Mouse (Mus musculus) thymus, postnatal 36 days (tissue): ENCODE measurements around the gene Inpp4b.
"Not testable (repeated sequence)": the region's sequence is repeated elsewhere in the genome, so short reads cannot be mapped to it uniquely, and the experiment has no call there.

Experiments used
- DNase-seq, 2 experiments: peaks; one replicate each; pipeline ENCODE4 v3.0.0; 2022; ENCODE audit warnings: mixed read lengths in 2 of 2

The Inpp4b gene

GRCm38 (mm10) chr8:81780921-81781675, 438.7 kb downstream of the Inpp4b start:
- DNase-seq = no peak

DNA sequence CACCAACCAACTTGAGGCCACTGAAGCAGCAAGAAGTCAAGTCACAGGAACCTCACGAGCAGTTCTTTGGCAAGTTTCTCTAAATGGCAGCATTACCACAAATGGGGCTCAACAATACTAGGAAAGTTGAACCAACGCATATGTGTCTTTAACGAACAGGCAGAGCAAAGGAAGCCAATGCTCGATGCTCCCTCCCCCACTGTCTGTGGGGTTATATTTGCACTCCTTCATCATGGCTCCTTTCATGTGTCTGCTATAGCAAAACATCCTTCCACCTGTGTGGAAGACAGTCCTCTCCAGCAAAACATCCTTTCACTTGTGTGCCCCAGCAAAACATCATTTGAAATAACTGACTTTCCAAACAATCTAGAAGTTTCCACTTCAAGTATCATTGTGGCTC, 440.4 kb downstream of the Inpp4b start:
- DNase-seq = peak; percentile 57 to 81

GRCm38 (mm10) chr8:81784775-81785174, 442.4 kb downstream of the Inpp4b start:
- DNase-seq = no peak

- DNase-seq = no peak
These were observed 446.1 kb downstream of the Inpp4b start for GRCm38 (mm10) chr8:81788498-81788897.

GRCm38 (mm10) chr8:81792649-81793048, 450.3 kb downstream of the Inpp4b start:
- DNase-seq = no peak

- DNase-seq = no peak
These were observed 456.1 kb downstream of the Inpp4b start for GRCm38 (mm10) chr8:81798501-81798900.

GRCm38 (mm10) chr8:81800792-81801191, 458.4 kb downstream of the Inpp4b start:
- no peak for DNase-seq

- DNase-seq = peak; percentile 53 to 58
These were observed 464.4 kb downstream of the Inpp4b start for GRCm38 (mm10) chr8:81806797-81807196.

- peak in 1 of 2 experiments; percentile 25 for DNase-seq
These were observed 465.2 kb downstream of the Inpp4b start for GRCm38 (mm10) chr8:81807578-81807977.

DNA sequence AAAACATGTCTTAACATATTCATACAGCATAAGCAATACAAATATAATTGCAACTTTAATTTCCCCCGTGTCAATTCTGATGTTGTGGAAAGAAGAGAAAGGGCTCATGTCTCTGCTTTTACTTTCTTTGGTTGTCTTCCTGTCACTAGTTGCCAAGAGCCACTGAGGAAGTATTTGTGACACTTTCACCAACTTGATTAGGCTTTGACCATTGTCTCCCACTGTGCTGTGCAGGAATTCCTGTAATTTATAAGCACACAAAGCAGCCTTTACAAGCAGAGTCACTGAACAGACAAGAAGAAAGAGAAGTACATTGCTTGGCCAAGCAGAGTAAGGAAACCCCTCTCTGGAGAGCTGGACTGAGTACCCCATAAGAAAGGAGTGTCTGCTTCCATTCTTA, 466.1 kb downstream of the Inpp4b start:
- no peak for DNase-seq

DNA sequence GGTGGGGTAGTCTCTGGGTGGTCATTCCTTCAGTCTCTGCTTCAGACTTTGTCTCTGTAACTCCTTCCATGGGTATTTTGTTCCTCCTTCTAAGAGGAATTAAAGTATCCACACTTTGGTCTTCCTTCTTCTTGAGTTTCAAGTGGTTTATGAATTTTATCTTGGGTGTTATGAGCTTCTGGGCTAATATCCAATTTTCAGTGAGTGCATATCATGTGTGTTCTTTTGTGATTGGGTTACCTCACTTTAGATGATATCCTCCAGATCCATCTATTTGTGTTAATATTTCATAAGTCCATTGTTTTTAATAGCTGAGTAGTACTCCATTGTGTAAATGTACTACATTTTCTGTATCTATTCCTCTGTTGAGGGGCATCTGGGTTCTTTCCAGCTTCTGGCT, 467.1 kb downstream of the Inpp4b start:
- DNase-seq = not testable (repeated sequence)

GRCm38 (mm10) chr8:81812051-81812751, 469.8 kb downstream of the Inpp4b start:
- DNase-seq = peak in 1 of 2 experiments; percentile 4

DNA sequence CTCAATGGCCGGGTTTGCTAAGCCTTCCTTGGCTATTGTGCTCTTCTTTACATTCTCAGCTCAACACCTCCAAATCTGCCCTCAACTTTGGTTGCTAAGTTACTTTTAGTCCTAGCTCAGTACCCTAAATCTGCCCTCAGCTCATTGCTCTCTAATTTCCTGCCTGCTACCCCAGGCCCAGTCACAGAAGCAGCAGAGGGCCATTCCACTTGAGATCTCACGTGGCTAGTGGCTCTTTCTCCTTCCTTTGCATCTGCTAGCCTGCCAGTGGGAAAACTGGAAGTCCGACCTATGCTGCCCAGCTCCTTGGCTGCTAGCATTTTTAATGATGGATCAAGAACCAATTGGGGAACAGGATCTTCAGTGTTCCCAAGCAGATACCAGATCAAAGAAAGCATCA, 472.4 kb downstream of the Inpp4b start:
- no peak for DNase-seq

GRCm38 (mm10) chr8:81815551-81815950, 473.2 kb downstream of the Inpp4b start:
- no peak for DNase-seq

- no peak for DNase-seq
These were observed 480.8 kb downstream of the Inpp4b start for GRCm38 (mm10) chr8:81823121-81823520.

DNA sequence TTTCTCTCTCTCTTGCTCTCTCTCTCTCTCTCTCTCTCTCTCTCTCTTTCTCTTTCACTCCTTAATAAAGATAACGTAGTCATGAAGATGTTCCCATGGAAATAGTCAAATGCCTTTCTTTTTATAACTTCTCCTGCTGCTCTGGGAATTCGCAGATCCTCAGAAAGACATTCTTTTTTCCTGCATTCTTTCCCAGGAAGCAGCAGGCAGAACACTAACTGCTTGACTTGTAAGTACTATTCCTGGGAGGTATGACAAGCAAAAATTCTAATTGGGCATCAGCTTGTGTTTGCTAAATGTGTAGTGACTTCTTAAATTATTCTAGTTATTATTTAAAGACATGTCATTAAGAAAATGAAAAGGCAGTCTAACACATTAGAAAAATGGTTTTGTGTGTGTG, 482.6 kb downstream of the Inpp4b start:
- DNase-seq = no peak

GRCm38 (mm10) chr8:81826406-81826805, 484.1 kb downstream of the Inpp4b start:
- DNase-seq = no peak

- no peak for DNase-seq
These were observed 485.1 kb downstream of the Inpp4b start for GRCm38 (mm10) chr8:81827306-81827913.

DNA sequence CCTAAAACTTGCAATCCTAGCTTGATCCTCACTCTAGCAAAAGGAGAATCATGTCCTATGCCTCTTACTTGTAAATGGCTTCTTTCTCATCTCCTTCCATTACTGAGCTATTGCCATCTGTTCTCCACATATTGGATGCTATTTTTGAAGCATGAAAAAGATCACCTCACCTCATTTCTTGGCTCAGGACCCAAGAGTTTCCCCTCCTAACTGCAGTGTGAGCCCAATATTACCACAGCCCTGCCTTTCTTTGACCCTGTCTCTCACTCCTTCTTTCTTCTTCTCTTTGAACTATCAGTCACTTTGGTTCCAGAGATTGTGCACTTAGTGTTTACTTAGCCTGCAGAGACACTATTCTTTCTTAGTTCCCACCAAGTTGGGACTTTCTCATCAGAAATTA, 489.1 kb downstream of the Inpp4b start:
- no peak for DNase-seq

DNA sequence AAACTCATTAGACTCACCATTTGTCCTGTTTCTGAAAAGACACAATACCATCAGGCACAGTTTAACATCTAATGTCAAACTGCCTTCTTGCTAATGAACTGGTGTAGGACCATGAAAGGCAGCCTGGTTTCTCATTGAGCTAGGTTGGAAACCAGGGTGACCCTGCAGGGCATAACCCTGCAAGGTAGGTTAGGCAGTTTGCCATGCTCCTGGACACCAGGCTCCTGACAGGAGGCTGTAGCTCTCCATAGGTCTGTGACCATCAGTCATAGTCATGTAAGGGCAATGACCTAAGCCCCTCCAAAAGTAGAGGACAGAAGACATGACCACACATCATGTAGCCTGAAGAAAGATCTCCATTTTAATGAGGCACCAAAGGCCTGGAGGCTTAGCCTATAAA, 491.5 kb downstream of the Inpp4b start:
- DNase-seq = no peak

DNA sequence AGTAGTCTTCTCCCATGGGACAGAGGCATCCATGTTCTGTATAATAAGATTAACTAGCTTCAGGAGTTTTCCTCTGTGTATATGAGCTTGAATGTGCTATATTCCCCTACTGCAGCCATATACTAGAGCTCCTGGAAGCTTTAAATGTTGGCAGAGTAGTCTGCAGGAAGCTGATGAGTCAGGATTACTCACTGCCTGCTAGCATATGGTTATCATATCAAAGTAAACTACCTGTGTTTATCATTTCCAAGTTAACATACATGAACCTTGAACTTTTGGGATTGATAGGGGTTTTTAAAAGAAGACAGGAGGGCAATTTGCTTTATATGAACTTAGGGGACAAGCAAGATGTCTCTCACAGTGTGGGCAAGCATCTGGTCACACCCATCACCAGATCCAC, 498.2 kb downstream of the Inpp4b start:
- no peak for DNase-seq

- DNase-seq = no peak
These were observed 502.0 kb downstream of the Inpp4b start for GRCm38 (mm10) chr8:81844104-81844982.

GRCm38 (mm10) chr8:81847929-81848328, 505.6 kb downstream of the Inpp4b start:
- no peak for DNase-seq
